Mouse (Mus musculus) embryonic facial prominence, embryonic 15.5 days (tissue): ENCODE measurements around the gene Zfyve9. TPM values are rescaled to one million over a fixed set of nuclear protein-coding genes. Genes with fewer than 3 reads are reported as not detected.

ENCODE experiments used
- ATAC-seq: fragments of 200-750 bp; cut with Nextera tagmentation; 2 replicates; pipeline ENCODE4 v1.8.0; 2017; ENCODE audit warnings: low read depth, moderate TSS enrichment; ENCODE audit not compliant: insufficient number of reproducible peaks, low FRiP score, low TSS enrichment
- H3K27ac ChIP-seq: fragments of 300-500 bp; sonication (generic); replicated peaks from 2 replicates; pipeline ENCODE4 v1.5.1; 2015; ENCODE audit warnings: mild to moderate bottlenecking, inconsistent platforms
- H3K27me3 ChIP-seq: fragments of 300-500 bp; sonication (generic); 2 replicates; pipeline ENCODE4 v1.6.1; 2015; ENCODE audit warnings: inconsistent platforms
- H3K36me3 ChIP-seq: fragments of 300-500 bp; sonication (generic); 2 replicates; pipeline ENCODE4 v1.6.1; 2015; ENCODE audit warnings: mild to moderate bottlenecking, inconsistent platforms
- H3K4me1 ChIP-seq: fragments of 300-500 bp; sonication (generic); 2 replicates; pipeline ENCODE4 v1.6.1; 2015; ENCODE audit warnings: inconsistent platforms
- H3K4me2 ChIP-seq: fragments of 300-500 bp; sonication (generic); replicated peaks from 2 replicates; pipeline ENCODE4 v1.6.1; 2015; ENCODE audit warnings: mild to moderate bottlenecking, inconsistent platforms
- H3K4me3 ChIP-seq: fragments of 300-500 bp; sonication (generic); replicated peaks from 2 replicates; pipeline ENCODE4 v1.5.1; 2015; ENCODE audit warnings: mild to moderate bottlenecking, inconsistent platforms
- H3K9ac ChIP-seq: fragments of 300-500 bp; sonication (generic); 2 replicates; pipeline ENCODE4 v1.6.1; 2015; ENCODE audit warnings: inconsistent platforms
- H3K9me3 ChIP-seq: fragments of 300-500 bp; sonication (generic); replicated peaks from 2 replicates; pipeline ENCODE4 v1.6.1; 2016; ENCODE audit warnings: inconsistent platforms
- WGBS: fragments of 180-500 bp; shearing (Covaris S2); methylation state at CpG from one replicate; pipeline ENCODE4 v1.1.7; 2015; 5-methylcytosine and 5-hydroxymethylcytosine counted together
- polyA plus RNA-seq: library from polyadenylated mRNA; unstranded; fragments of >200 nt; fragmentation: Nextera tagmentation; extraction: Ambion mirVana; gene quantifications from 2 replicates; pipeline ENCODE4 v1.2.1, GENCODE M21; 2015

Zfyve9 gene
- polyA plus RNA-seq, 1 experiment from 2014 or later = 4.8 TPM

DNA sequence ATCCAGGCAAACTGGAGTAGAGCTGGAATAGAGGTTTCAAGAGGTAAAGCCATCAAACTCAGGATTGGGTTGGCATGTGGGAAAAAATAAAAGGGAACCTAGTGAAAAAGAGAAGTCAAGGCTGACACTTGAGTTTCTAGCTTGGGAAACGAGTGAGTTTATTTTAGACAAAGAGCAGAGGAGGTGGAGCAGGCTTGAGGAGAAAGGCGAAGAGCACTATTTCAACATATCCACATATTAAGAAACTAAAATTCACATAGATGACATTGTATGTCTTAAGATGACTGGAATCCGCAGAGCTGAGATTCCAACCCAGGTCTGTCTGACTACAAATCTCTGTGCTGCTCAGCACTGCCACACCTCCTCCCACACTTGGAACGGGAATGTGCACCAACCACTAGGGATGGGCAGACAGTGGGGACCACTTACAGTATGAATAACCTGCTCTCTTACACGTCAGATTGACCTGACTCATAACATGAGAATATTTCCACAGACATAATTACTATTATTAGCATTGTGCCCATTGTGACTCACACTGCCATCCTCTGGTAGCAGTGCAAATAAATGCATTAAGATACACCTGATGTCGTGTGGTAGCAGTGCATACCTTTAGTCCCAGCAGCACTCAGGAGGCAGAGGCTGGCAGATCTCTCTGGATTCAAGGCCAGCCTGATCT is 8.8 kb upstream of the Zfyve9 start:
- no peak overlapping the region for H3K9ac ChIP-seq

DNA sequence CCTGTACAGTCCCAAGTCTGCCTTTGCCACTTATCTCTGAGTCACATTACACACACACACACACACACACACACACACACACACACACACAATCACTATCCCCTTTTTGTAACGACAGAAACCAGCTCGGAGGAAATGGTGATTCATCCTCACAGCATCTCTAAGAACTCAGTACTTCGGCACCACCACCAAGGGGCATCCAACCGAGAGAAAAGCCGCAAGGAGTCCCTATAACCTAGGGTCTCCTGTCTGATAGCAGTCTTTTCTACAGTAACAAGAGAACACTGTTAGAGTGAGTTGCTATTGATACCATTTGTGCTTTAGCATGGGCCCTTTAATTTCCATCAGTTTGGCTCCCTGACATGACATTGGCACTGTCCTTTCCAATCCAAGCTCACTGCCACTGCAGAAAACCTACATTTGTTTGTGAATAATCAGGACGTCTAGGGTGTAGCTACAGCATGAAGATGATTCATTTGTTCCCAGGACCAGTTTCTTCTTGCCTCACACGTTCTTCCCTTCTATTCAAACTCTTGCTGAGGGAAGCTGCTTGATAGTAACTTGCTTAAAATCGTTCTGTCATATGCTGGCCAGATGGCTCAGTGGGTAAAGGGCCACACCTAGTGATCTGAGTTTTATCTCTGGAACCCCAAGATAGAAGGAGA is 2.0 kb upstream of the Zfyve9 start:
- H3K9ac ChIP-seq = no peak overlapping the region
- H3K27ac ChIP-seq = peak overlapping the region; percentile 25; the same call in 1 of the 2 replicates
- H3K9me3 ChIP-seq = no peaks in the 10 kb centered on the region
- no peak for ATAC-seq
- no peak overlapping the region for H3K4me3 ChIP-seq
- H3K27me3 ChIP-seq = no peaks in the 10 kb centered on the region
- 33% methylated on average over 8 of the region's 8 CpGs for WGBS
- no peaks in the 10 kb centered on the region for H3K36me3 ChIP-seq
- no peaks in the 10 kb centered on the region for H3K4me1 ChIP-seq
- H3K4me2 ChIP-seq = no peak overlapping the region

More for the DNA sequence above, 8.8 kb upstream of the Zfyve9 start:
- WGBS = 63% methylated on average over 6 of the region's 6 CpGs
- no peak for ATAC-seq
- Histone ChIP-seq H3K4me2 (no peak overlapping the region), H3K27ac (no peak overlapping the region), H3K4me1 (no peaks in the 10 kb centered on the region), H3K27me3 (no peaks in the 10 kb centered on the region), H3K4me3 (no peak overlapping the region), H3K9me3 (no peaks in the 10 kb centered on the region), H3K36me3 (no peaks in the 10 kb centered on the region)

DNA sequence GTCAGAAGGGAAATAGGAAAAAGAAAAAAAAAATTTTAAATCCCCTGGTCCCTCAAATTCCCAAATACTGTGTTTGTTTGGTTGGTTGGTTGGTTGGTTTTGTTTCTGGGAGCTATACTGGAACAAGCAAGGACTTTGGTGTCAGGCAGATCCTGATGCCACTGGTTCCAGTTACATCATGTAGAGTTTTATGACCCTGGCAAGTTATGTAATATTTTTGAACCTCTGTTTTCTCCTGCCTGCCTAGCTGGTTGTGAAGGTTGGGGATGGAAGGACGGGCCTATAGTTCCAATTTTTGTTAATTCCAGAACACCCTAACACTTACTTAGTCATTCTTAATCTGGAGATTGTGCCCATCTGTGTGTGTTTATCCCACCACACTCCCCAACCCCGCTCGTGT is 998 bp upstream of the Zfyve9 start:
- Histone ChIP-seq H3K27ac (no peak overlapping the region), H3K9me3 (no peaks in the 10 kb centered on the region), H3K27me3 (no peaks in the 10 kb centered on the region), H3K36me3 (no peaks in the 10 kb centered on the region), H3K9ac (no peak overlapping the region), H3K4me3 (peak overlapping the region; percentile 91), H3K4me2 (peak overlapping the region; percentile 72), H3K4me1 (no peaks in the 10 kb centered on the region)
- WGBS = 51% methylated on average over 3 of the region's 3 CpGs
- ATAC-seq = no peak

DNA sequence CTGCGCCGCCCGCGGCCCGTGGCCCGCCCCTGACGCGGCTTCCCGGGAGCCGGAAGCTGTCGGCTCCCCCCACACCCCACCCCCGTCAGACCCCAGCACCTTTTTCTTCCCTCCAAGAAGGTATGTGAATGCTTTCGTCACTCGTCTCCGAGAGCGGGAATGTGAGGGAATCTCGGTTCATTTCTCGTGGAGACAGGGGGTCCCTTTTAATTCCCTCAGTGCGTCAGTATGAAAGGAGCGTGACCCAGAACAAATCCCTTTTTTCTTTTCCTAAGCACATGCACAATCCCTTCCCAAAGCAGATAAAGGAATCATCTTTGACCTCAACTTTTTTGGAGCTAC is 237 bp upstream of the Zfyve9 start:
- ATAC-seq = no peak
- 1% methylated on average over 15 of the region's 20 CpGs for WGBS
- Histone ChIP-seq H3K4me1 (no peaks in the 10 kb centered on the region), H3K9me3 (no peaks in the 10 kb centered on the region), H3K27ac (peak overlapping the region; percentile 97), H3K4me2 (peak overlapping the region; percentile 72), H3K36me3 (no peaks in the 10 kb centered on the region), H3K4me3 (peak overlapping the region; percentile 91), H3K9ac (peak overlapping the region; percentile 97), H3K27me3 (no peaks in the 10 kb centered on the region)

GRCm38 (mm10) chr4:108779763-108780056 is 888 bp downstream of the Zfyve9 start:
- under 1% methylated on average over 7 of the region's 7 CpGs for WGBS
- H3K27ac ChIP-seq = peak overlapping the region; percentile 97
- peak overlapping the region; percentile 91 for H3K4me3 ChIP-seq
- ATAC-seq = no peak
- H3K4me1 ChIP-seq = no peaks in the 10 kb centered on the region
- no peaks in the 10 kb centered on the region for H3K36me3 ChIP-seq
- peak overlapping the region; percentile 97 for H3K9ac ChIP-seq
- peak overlapping the region; percentile 72 for H3K4me2 ChIP-seq
- no peaks in the 10 kb centered on the region for H3K9me3 ChIP-seq
- no peaks in the 10 kb centered on the region for H3K27me3 ChIP-seq

DNA sequence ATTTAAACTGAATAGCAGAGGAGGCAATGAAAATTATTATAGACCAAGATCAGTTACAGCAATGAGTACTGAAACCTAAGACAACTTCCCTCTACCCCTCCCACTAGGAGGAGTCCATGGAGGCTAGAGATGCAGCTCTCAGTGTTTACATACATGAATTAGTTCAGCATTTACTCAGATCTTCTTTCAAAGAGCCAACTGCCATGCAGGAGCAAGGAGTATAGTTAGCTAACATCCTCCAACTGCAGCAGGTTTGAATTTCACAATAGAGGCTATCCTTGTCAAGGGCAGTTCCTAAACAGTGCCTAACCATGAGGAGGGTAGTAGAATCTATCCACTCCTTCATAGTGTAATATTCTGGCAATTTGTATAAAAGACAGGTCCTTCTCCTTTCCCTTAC is 12.1 kb downstream of the Zfyve9 start:
- Histone ChIP-seq H3K9ac (no peak overlapping the region), H3K4me1 (no peaks in the 10 kb centered on the region), H3K36me3 (no peaks in the 10 kb centered on the region), H3K27ac (0 out of 2 replicates have a peak overlapping the region, but pooled peaks have one; percentile 22), H3K9me3 (no peaks in the 10 kb centered on the region), H3K4me3 (no peak overlapping the region), H3K27me3 (no peaks in the 10 kb centered on the region), H3K4me2 (no peak overlapping the region)
- no peak for ATAC-seq

- Histone ChIP-seq H3K27me3 (no peaks in the 10 kb centered on the region), H3K27ac (no peak overlapping the region), H3K4me1 (no peaks in the 10 kb centered on the region), H3K4me2 (no peak overlapping the region), H3K4me3 (no peak overlapping the region), H3K9me3 (no peaks in the 10 kb centered on the region), H3K36me3 (no peaks in the 10 kb centered on the region), H3K9ac (no peak overlapping the region)
- 93% methylated on average over 3 of the region's 3 CpGs for WGBS
- no peak for ATAC-seq
Observed at GRCm38 (mm10) chr4:108759583-108759982, 21.0 kb downstream of the Zfyve9 start.

DNA sequence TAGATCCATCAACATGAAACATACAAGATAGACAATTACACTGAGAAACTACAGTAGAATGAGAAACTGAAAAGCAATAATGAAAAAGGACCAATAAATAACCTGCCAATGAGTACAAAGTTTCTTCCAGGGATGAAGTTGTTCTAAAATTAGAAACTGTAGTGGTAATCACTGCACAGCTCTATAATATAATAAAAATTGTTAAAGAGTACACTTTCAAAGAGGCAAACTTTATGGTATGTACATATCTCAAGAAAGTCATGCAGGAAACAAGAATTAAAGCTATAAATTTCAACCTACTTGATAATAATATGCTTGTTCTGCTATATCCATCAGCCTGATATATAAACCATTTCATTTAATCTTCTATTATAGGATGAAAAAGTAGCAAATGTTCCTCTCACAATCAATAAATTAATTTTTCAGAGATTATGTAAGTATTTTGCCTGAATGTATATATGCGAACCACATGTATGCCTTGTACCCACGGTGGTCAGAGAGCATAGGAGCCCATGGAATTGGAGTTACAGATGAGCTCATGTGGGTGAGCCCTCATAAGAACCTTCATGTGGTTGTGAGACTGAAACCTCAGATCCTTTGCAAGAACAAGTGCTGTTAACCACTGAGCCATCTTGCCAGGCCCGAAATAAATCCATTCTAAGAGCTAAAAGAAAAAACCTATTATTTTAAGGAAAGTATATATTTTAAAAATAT is 34.3 kb downstream of the Zfyve9 start:
- 77% methylated on average over 3 of the region's 3 CpGs for WGBS
- no peak overlapping the region for H3K4me2 ChIP-seq
- H3K4me1 ChIP-seq = no peaks in the 10 kb centered on the region
- ATAC-seq = no peak
- no peaks in the 10 kb centered on the region for H3K36me3 ChIP-seq
- H3K27ac ChIP-seq = no peak overlapping the region
- no peak overlapping the region for H3K9ac ChIP-seq
- no peak overlapping the region for H3K4me3 ChIP-seq
- no peaks in the 10 kb centered on the region for H3K9me3 ChIP-seq
- H3K27me3 ChIP-seq = no peaks in the 10 kb centered on the region

DNA sequence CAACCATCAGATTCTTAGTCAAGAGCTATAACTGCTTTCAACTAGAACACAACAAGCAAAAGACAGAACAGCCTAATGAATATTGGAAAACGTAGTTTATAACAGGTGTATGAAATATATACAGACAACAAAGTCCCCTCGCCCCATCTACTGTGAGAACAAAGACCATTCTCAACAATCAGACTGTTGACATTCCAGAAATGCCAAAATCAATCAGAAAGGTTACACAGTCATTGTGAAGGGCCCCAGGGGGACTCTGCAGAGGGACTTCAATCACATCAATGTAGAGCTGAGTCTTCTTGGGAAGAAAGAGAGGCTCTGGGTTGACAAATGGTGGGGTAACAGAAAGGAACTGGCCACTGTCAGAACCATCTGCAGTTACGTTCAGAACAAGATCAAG is 49.0 kb downstream of the Zfyve9 start:
- Histone ChIP-seq H3K27me3 (no peaks in the 10 kb centered on the region), H3K27ac (no peak overlapping the region), H3K4me1 (no peaks in the 10 kb centered on the region), H3K4me3 (no peak overlapping the region), H3K36me3 (no peaks in the 10 kb centered on the region; the same call in 1 of the 2 replicates), H3K4me2 (no peak overlapping the region), H3K9ac (no peak overlapping the region), H3K9me3 (no peaks in the 10 kb centered on the region)
- ATAC-seq = no peak
- WGBS = 54% methylated on average over 3 of the region's 3 CpGs

DNA sequence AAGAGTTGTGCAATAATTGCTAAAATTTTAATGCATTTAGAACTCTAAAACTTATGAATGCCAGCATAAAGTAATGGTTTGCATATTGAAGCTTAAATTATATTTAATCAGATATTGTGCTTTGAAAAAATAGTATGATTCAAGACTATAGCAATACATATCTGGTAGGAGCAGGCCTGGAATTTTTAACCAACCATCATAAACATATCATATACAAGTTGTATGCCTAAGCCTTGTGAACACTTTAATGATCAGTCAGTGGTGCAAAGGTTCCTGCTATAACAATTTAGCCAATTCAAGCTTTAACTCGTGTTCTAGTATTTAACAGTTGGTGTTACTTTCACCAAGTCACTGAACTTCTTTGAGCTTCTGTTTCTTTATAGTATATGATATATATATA is 50.1 kb downstream of the Zfyve9 start:
- H3K27me3 ChIP-seq = no peaks in the 10 kb centered on the region
- H3K4me1 ChIP-seq = no peaks in the 10 kb centered on the region
- no peak overlapping the region for H3K4me2 ChIP-seq
- no peak overlapping the region for H3K4me3 ChIP-seq
- no peak overlapping the region for H3K9ac ChIP-seq
- H3K36me3 ChIP-seq = peaks cover 2% of the 10 kb centered on the region; the same call in 1 of the 2 replicates
- ATAC-seq = no peak
- 79% methylated on average over 1 of the region's 1 CpGs for WGBS
- no peaks in the 10 kb centered on the region for H3K9me3 ChIP-seq
- H3K27ac ChIP-seq = no peak overlapping the region

DNA sequence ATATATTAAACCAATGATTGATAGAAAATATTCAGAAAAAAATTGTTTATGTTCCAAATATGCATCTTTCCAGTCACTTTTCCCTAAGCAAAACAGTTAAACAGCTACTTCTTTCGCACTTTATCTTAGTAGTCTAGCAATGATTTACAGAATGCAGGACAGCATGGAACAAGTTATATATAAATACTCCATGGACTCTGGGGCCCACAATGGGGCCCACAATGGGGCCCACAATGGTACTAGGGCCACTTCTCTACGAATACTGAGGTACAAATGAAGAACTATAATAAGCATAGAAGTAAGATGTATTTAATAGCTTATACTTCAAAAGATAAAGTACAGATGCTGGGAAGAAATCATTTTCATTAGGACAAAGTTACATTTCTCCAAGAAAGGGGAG is 56.5 kb downstream of the Zfyve9 start:
- 94% methylated on average over 2 of the region's 2 CpGs for WGBS
- H3K27me3 ChIP-seq = no peaks in the 10 kb centered on the region
- no peak for ATAC-seq

More for the DNA sequence above, 56.5 kb downstream of the Zfyve9 start:
- Histone ChIP-seq H3K36me3 (peaks cover 15% of the 10 kb centered on the region; the same call in 1 of the 2 replicates), H3K9me3 (no peaks in the 10 kb centered on the region), H3K4me2 (no peak overlapping the region), H3K4me1 (no peaks in the 10 kb centered on the region), H3K4me3 (no peak overlapping the region), H3K9ac (no peak overlapping the region), H3K27ac (no peak overlapping the region)
